Mouse (Mus musculus): ENCODE results near the gene Sept8. TPM values are rescaled to one million over a fixed set of nuclear protein-coding genes. Genes with fewer than 3 reads are reported as not detected.

Gene Sept8
- polyA plus RNA-seq, 1 experiment: 52.2 TPM

- H3K4me1 ChIP-seq (ENCODE audit: control insufficient read depth, insufficient read depth, low read length): no peaks in the 10 kb centered on the region
- WGBS: 59% methylated on average over 2 of the region's 2 CpGs
- H3K4me3 ChIP-seq (replicated peaks; ENCODE audit: control insufficient read depth, low read depth, low read length): no peak overlapping the region
- H3K27ac ChIP-seq (ENCODE audit: control insufficient read depth, insufficient read depth, low read depth, low read length, poor library complexity): no peak overlapping the region
- no peak for TF ChIP-seq CTCF (IDR thresholded peaks at IDR 0.05; ENCODE audit: control insufficient read depth, insufficient read depth, low read length)
- TF ChIP-seq POLR2A (IDR thresholded peaks at IDR 0.05; ENCODE audit: borderline replicate concordance, control insufficient read depth, low read depth, low read length): no peak
Observed at GRCm38 (mm10) chr11:53561986-53562385, 42.9 kb downstream of the Sept8 start.

GRCm38 (mm10) chr11:53566646-53567045 lies 47.6 kb downstream of the Sept8 start:
- WGBS: 87% methylated on average over 4 of the region's 4 CpGs
- H3K4me1 ChIP-seq (ENCODE audit: control insufficient read depth, insufficient read depth, low read length): no peaks in the 10 kb centered on the region
- H3K4me3 ChIP-seq (replicated peaks; ENCODE audit: control insufficient read depth, low read depth, low read length): no peak overlapping the region
- H3K27ac ChIP-seq (ENCODE audit: control insufficient read depth, insufficient read depth, low read depth, low read length, poor library complexity): no peak overlapping the region
- TF ChIP-seq CTCF (IDR thresholded peaks at IDR 0.05; ENCODE audit: control insufficient read depth, insufficient read depth, low read length): no peak
- no peak for TF ChIP-seq POLR2A (IDR thresholded peaks at IDR 0.05; ENCODE audit: borderline replicate concordance, control insufficient read depth, low read depth, low read length)

GRCm38 (mm10) chr11:53567224-53568014 lies 48.4 kb downstream of the Sept8 start, which contains the start of gene Kif3a:
Gene Kif3a, plus strand, starts transcription at chr11:53567379.
- Histone ChIP-seq H3K4me3 (replicated peaks; ENCODE audit: control insufficient read depth, low read depth, low read length) (peak within 1 kb of the TSS; percentile 80), H3K27ac (ENCODE audit: control insufficient read depth, insufficient read depth, low read depth, low read length, poor library complexity) (no peak within 1 kb of the TSS; the same call in 1 of the 2 replicates), H3K4me1 (ENCODE audit: control insufficient read depth, insufficient read depth, low read length) (no peaks in the 10 kb centered on the region)
- WGBS: 2% methylated on average over 69 of the region's 69 CpGs
- peak; percentile 16; the same call in 1 of the 2 replicates for TF ChIP-seq POLR2A (IDR thresholded peaks at IDR 0.05; ENCODE audit: borderline replicate concordance, control insufficient read depth, low read depth, low read length)
- no peak for TF ChIP-seq CTCF (IDR thresholded peaks at IDR 0.05; ENCODE audit: control insufficient read depth, insufficient read depth, low read length)

GRCm38 (mm10) chr11:53580562-53580961 lies 61.5 kb downstream of the Sept8 start:
- TF ChIP-seq CTCF (IDR thresholded peaks at IDR 0.05; ENCODE audit: control insufficient read depth, insufficient read depth, low read length): no peak
- no peak for TF ChIP-seq POLR2A (IDR thresholded peaks at IDR 0.05; ENCODE audit: borderline replicate concordance, control insufficient read depth, low read depth, low read length)
- Histone ChIP-seq H3K27ac (ENCODE audit: control insufficient read depth, insufficient read depth, low read depth, low read length, poor library complexity) (no peak overlapping the region), H3K4me1 (ENCODE audit: control insufficient read depth, insufficient read depth, low read length) (no peaks in the 10 kb centered on the region; the same call in 1 of the 2 replicates), H3K4me3 (replicated peaks; ENCODE audit: control insufficient read depth, low read depth, low read length) (no peak overlapping the region)
- WGBS: 91% methylated on average over 3 of the region's 3 CpGs

DNA sequence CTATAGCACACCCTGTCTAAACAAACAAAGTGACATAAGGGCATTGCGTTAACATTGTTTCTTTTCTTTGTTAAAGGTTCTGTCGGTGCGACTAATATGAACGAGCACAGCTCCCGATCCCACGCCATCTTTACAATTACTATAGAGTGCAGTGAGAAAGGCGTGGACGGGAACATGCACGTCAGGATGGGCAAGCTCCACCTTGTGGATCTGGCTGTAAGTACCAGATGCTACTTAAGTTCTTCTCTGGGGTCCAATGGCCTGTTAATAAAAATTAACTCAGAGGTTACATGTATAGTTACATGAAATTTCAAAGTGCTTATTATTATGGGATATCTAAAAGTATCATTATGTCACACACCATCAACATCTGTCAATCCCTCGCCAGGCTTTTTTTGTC lies 64.1 kb downstream of the Sept8 start:
- no peaks in the 10 kb centered on the region; the same call in 1 of the 2 replicates for H3K4me1 ChIP-seq (ENCODE audit: control insufficient read depth, insufficient read depth, low read length)
- no peak overlapping the region for H3K4me3 ChIP-seq (replicated peaks; ENCODE audit: control insufficient read depth, low read depth, low read length)
- TF ChIP-seq CTCF (IDR thresholded peaks at IDR 0.05; ENCODE audit: control insufficient read depth, insufficient read depth, low read length) (no peak), POLR2A (IDR thresholded peaks at IDR 0.05; ENCODE audit: borderline replicate concordance, control insufficient read depth, low read depth, low read length) (no peak)
- 83% methylated on average over 10 of the region's 10 CpGs for WGBS
- H3K27ac ChIP-seq (ENCODE audit: control insufficient read depth, insufficient read depth, low read depth, low read length, poor library complexity): no peak overlapping the region

GRCm38 (mm10) chr11:53584849-53585248 lies 65.8 kb downstream of the Sept8 start:
- no peak for TF ChIP-seq POLR2A (IDR thresholded peaks at IDR 0.05; ENCODE audit: borderline replicate concordance, control insufficient read depth, low read depth, low read length)
- TF ChIP-seq CTCF (IDR thresholded peaks at IDR 0.05; ENCODE audit: control insufficient read depth, insufficient read depth, low read length): no peak
- H3K27ac ChIP-seq (ENCODE audit: control insufficient read depth, insufficient read depth, low read depth, low read length, poor library complexity): no peak overlapping the region
- WGBS: 54% methylated on average over 3 of the region's 3 CpGs
- H3K4me3 ChIP-seq (replicated peaks; ENCODE audit: control insufficient read depth, low read depth, low read length): no peak overlapping the region
- H3K4me1 ChIP-seq (ENCODE audit: control insufficient read depth, insufficient read depth, low read length): no peaks in the 10 kb centered on the region; the same call in 1 of the 2 replicates

DNA sequence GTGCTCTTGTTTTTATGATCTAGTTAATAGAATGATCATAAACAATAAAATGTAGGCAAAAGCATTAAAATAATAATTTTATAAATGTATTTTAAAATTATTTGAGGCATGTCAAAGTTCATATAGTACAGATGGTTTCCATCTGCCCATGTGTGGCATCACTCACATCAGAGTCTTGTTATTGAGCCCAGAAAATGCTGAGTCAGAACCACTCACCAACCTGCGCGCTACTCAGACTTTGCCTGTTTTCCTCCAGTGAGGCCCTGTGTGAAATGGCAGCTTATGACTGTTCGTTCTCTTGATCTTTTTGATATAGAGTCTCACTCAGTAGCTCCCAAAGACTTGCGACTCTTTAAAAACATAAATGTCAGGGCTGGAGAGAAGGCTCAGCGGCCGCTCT lies 66.5 kb downstream of the Sept8 start:
- no peak overlapping the region for H3K4me3 ChIP-seq (replicated peaks; ENCODE audit: control insufficient read depth, low read depth, low read length)
- H3K27ac ChIP-seq (ENCODE audit: control insufficient read depth, insufficient read depth, low read depth, low read length, poor library complexity): no peak overlapping the region
- TF ChIP-seq POLR2A (IDR thresholded peaks at IDR 0.05; ENCODE audit: borderline replicate concordance, control insufficient read depth, low read depth, low read length) (no peak), CTCF (IDR thresholded peaks at IDR 0.05; ENCODE audit: control insufficient read depth, insufficient read depth, low read length) (no peak)
- no peaks in the 10 kb centered on the region; the same call in 1 of the 2 replicates for H3K4me1 ChIP-seq (ENCODE audit: control insufficient read depth, insufficient read depth, low read length)
- 84% methylated on average over 6 of the region's 6 CpGs for WGBS

GRCm38 (mm10) chr11:53588279-53588678 lies 69.2 kb downstream of the Sept8 start:
- H3K4me1 ChIP-seq (ENCODE audit: control insufficient read depth, insufficient read depth, low read length): no peaks in the 10 kb centered on the region; the same call in 1 of the 2 replicates

More at GRCm38 (mm10) chr11:53588279-53588678, 69.2 kb downstream of the Sept8 start:
- H3K4me3 ChIP-seq (replicated peaks; ENCODE audit: control insufficient read depth, low read depth, low read length): no peak overlapping the region
- WGBS: 67% methylated on average over 8 of the region's 8 CpGs
- no peak overlapping the region for H3K27ac ChIP-seq (ENCODE audit: control insufficient read depth, insufficient read depth, low read depth, low read length, poor library complexity)
- TF ChIP-seq POLR2A (IDR thresholded peaks at IDR 0.05; ENCODE audit: borderline replicate concordance, control insufficient read depth, low read depth, low read length) (no peak), CTCF (IDR thresholded peaks at IDR 0.05; ENCODE audit: control insufficient read depth, insufficient read depth, low read length) (no peak)

Measured in bone marrow, adult 2 months (tissue).